Mouse (Mus musculus) midbrain, embryonic 10.5 days (tissue): Measurements from ENCODE around the gene Adgre5. TPM values are rescaled to one million over a fixed set of nuclear protein-coding genes. Genes with fewer than 3 reads are reported as not detected.

Source experiments
- DNase-seq: peaks from one replicate; pipeline ENCODE4 v3.0.0-alpha.2; 2017; ENCODE audit warnings: low spot score
- H3K27ac ChIP-seq: fragments of 300-500 bp; sonication (generic); replicated peaks from 2 replicates; pipeline ENCODE4 v1.5.1; 2016; ENCODE audit warnings: mild to moderate bottlenecking
- H3K27me3 ChIP-seq: fragments of 300-500 bp; sonication (generic); 2 replicates; pipeline ENCODE4 v1.6.1; 2016; ENCODE audit warnings: low read depth, mild to moderate bottlenecking; ENCODE audit not compliant: poor library complexity, severe bottlenecking
- H3K36me3 ChIP-seq: fragments of 300-500 bp; sonication (generic); 2 replicates; pipeline ENCODE4 v1.6.1; 2016; ENCODE audit warnings: mild to moderate bottlenecking, moderate library complexity
- H3K4me1 ChIP-seq: fragments of 300-500 bp; sonication (generic); 2 replicates; pipeline ENCODE4 v1.6.1; 2016
- H3K4me3 ChIP-seq: fragments of 300-500 bp; sonication (generic); 2 replicates; pipeline ENCODE4 v1.5.1; 2016; ENCODE audit warnings: mild to moderate bottlenecking, moderate library complexity
- H3K9me3 ChIP-seq: fragments of 300-500 bp; sonication (generic); replicated peaks from 2 replicates; pipeline ENCODE4 v1.6.1; 2016; ENCODE audit warnings: mild to moderate bottlenecking
- WGBS: fragments of 180-500 bp; shearing (Covaris S2); methylation state at CpG from one replicate; pipeline ENCODE4 v1.1.7; 2016; 5-methylcytosine and 5-hydroxymethylcytosine counted together
- microRNA-seq: library from miRNA; unstranded; fragments of <30 nt; microRNA quantifications from one replicate; pipeline ENCODE4, GENCODE M21; 2017
- polyA plus RNA-seq: library from polyadenylated mRNA; unstranded; fragments of >200 nt; fragmentation: Nextera tagmentation; extraction: Ambion mirVana; gene quantifications from 2 replicates; pipeline ENCODE4 v1.2.1, GENCODE M21; 2016

Adgre5 gene
- polyA plus RNA-seq, 1 experiment from 2014 or later, result 8.0 TPM

DNA sequence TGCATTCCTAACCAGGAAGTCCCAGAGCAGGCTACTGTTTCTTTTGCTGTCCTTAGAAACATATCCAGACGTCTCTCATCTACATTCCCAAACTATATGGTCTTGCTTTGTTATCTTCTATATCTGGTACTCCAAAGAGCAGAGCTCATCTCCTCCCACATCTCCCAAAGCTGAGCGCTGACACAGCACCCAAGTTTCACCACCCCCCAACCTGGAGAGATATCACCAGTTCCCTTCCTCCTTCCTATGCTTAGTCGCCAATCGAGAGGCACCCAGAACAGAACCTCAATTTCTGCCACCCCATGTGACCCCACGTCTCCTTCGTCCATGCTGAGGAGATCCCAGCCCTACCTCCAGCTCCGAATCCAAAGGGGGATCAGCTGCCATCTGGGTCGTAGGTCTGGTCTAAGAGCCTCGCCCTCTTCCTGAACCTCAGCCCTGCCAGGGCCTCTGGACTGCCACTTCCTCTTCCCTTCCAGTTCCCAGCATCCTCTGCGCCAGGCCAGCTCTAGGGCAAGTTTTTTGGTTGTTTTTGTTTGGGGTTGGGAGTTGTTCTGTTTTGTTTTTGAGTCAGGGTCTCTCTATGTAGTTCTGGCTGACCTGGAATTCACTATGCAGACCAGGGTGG lies 47.4 kb downstream of the Adgre5 start:
- no peak overlapping the region for H3K27ac ChIP-seq
- no peak for DNase-seq
- 84% methylated on average over 10 of the region's 10 CpGs for WGBS

DNA sequence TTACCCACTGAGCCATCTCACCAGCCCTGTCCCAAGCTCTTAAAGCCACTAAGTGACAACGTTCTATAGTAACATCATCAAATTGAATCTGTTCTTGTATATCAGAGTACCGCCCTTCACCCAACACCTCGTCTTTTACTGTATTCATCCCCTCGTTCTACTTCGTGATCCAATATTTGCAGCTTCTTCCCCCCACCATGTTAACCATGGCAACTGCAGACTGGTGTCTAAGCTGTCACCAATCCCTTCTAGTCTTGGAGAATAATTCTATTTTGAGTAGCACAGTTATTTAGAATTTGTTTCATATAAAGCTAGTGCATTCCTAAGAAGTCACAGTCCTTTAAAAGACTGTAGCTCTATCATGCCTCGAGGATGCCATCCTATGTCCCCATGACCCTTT lies 51.9 kb downstream of the Adgre5 start:
- DNase-seq, result no peak
- Histone ChIP-seq H3K27ac (no peak overlapping the region), H3K27me3 (no peaks in the 10 kb centered on the region), H3K4me1 (no peaks in the 10 kb centered on the region), H3K9me3 (no peaks in the 10 kb centered on the region), H3K36me3 (peaks cover 70% of the 10 kb centered on the region), H3K4me3 (no peak overlapping the region)
- 88% methylated on average over 6 of the region's 6 CpGs for WGBS

More for the DNA sequence above, 47.4 kb downstream of the Adgre5 start:
- H3K4me3 ChIP-seq, result no peak overlapping the region
- peaks cover 21% of the 10 kb centered on the region for H3K4me1 ChIP-seq
- H3K9me3 ChIP-seq, result no peaks in the 10 kb centered on the region
- peaks cover 38% of the 10 kb centered on the region for H3K36me3 ChIP-seq
- H3K27me3 ChIP-seq, result 0 out of 2 replicates have a peak, but pooled peaks cover 8% of the 10 kb centered on the region

GRCm38 (mm10) chr8:83684517-83684916 lies 56.6 kb downstream of the Adgre5 start:
- Histone ChIP-seq H3K9me3 (no peaks in the 10 kb centered on the region), H3K27ac (no peak overlapping the region), H3K36me3 (peaks cover 78% of the 10 kb centered on the region), H3K27me3 (no peaks in the 10 kb centered on the region), H3K4me1 (no peaks in the 10 kb centered on the region), H3K4me3 (no peak overlapping the region)
- WGBS, result 96% methylated on average over 9 of the region's 9 CpGs
- no peak for DNase-seq

GRCm38 (mm10) chr8:83681099-83681498 lies 60.0 kb downstream of the Adgre5 start:
- peaks cover 92% of the 10 kb centered on the region for H3K36me3 ChIP-seq
- H3K4me3 ChIP-seq, result no peak overlapping the region
- no peak for DNase-seq
- 37% methylated on average over 6 of the region's 6 CpGs for WGBS
- no peaks in the 10 kb centered on the region for H3K27me3 ChIP-seq
- no peaks in the 10 kb centered on the region for H3K9me3 ChIP-seq
- H3K27ac ChIP-seq, result 0 out of 2 replicates have a peak overlapping the region, but pooled peaks have one; percentile 19
- H3K4me1 ChIP-seq, result no peaks in the 10 kb centered on the region

GRCm38 (mm10) chr8:83680603-83681002 lies 60.5 kb downstream of the Adgre5 start:
- H3K9me3 ChIP-seq, result no peaks in the 10 kb centered on the region
- no peaks in the 10 kb centered on the region for H3K4me1 ChIP-seq
- H3K36me3 ChIP-seq, result peaks cover 92% of the 10 kb centered on the region
- WGBS, result 89% methylated on average over 5 of the region's 5 CpGs
- no peak for DNase-seq
- no peaks in the 10 kb centered on the region for H3K27me3 ChIP-seq
- H3K27ac ChIP-seq, result no peak overlapping the region
- no peak overlapping the region for H3K4me3 ChIP-seq

GRCm38 (mm10) chr8:83679866-83680265 lies 61.3 kb downstream of the Adgre5 start:
- Histone ChIP-seq H3K4me3 (no peak overlapping the region), H3K27ac (no peak overlapping the region), H3K36me3 (peaks cover 91% of the 10 kb centered on the region), H3K27me3 (no peaks in the 10 kb centered on the region), H3K9me3 (no peaks in the 10 kb centered on the region), H3K4me1 (no peaks in the 10 kb centered on the region)
- DNase-seq, result no peak
- WGBS, result 94% methylated on average over 12 of the region's 12 CpGs

DNA sequence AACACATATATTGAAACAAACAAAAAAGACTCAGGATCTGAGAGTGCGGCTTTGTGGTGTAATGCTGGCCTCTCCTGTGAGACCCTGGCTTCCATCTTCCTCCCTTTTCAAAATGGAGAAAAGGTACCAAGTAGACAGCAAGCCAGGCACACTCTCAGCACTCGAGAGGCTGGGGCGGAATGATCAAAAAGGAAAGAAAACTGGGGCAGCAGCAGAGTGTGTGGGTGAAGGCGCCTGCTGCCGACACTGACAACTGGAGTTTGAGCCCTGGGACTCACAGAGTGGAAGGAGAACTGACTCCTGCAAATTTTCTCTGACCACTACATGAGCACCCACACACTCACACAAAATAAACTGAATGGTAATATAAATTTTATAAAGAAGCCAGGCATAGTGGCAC lies 66.6 kb downstream of the Adgre5 start:
- H3K27me3 ChIP-seq, result no peaks in the 10 kb centered on the region
- 87% methylated on average over 5 of the region's 5 CpGs for WGBS
- H3K27ac ChIP-seq, result no peak overlapping the region
- DNase-seq, result no peak
- 0 out of 2 replicates have a peak, but pooled peaks cover 2% of the 10 kb centered on the region for H3K4me1 ChIP-seq
- H3K9me3 ChIP-seq, result no peaks in the 10 kb centered on the region
- H3K4me3 ChIP-seq, result no peak overlapping the region
- H3K36me3 ChIP-seq, result peaks cover 96% of the 10 kb centered on the region

Small RNA genes lying within 50 kb of the gene (microRNA-seq; reads per million reads assigned to microRNA genes)
- gene Mir1668, result not detected

Other genes with a start within 250 kb of the Adgre5 start
- not detected in 2 replicates for gene Olfr370, start 205.5 kb downstream of the Adgre5 start, polyA plus RNA-seq
- 354 and 369 TPM in 2 replicates for gene Ndufb7, start 174.7 kb downstream of the Adgre5 start, polyA plus RNA-seq
- gene Tecr, start 133.4 kb downstream of the Adgre5 start, polyA plus RNA-seq, result 740 and 757 TPM in 2 replicates
- 73.3 and 85.7 TPM in 2 replicates for gene Dnajb1, start 133.1 kb downstream of the Adgre5 start, polyA plus RNA-seq
- gene Gipc1, start 88.6 kb downstream of the Adgre5 start, polyA plus RNA-seq, result 233 and 242 TPM in 2 replicates
- gene Ptger1, start 74.6 kb downstream of the Adgre5 start, polyA plus RNA-seq, result 0.29 and 0.38 TPM in 2 replicates
- gene Pkn1, start 42.1 kb downstream of the Adgre5 start, polyA plus RNA-seq, result 22.8 and 27.0 TPM in 2 replicates
- gene Ddx39, start 26.1 kb downstream of the Adgre5 start, polyA plus RNA-seq, result 314 and 357 TPM in 2 replicates
- 8.6 and 11.3 TPM in 2 replicates for gene Adgrl1, start 158.8 kb upstream of the Adgre5 start, polyA plus RNA-seq
- 0.94 and 1.0 TPM in 2 replicates for gene Gm10644, start 213.9 kb upstream of the Adgre5 start, polyA plus RNA-seq
- 106 and 115 TPM in 2 replicates for gene Asf1b, start 214.2 kb upstream of the Adgre5 start, polyA plus RNA-seq
- 169 and 178 TPM in 2 replicates for gene Prkaca, start 231.7 kb upstream of the Adgre5 start, polyA plus RNA-seq